10 mouse cellular contexts compared by ENCODE assay signal in the genomic region with DNA sequence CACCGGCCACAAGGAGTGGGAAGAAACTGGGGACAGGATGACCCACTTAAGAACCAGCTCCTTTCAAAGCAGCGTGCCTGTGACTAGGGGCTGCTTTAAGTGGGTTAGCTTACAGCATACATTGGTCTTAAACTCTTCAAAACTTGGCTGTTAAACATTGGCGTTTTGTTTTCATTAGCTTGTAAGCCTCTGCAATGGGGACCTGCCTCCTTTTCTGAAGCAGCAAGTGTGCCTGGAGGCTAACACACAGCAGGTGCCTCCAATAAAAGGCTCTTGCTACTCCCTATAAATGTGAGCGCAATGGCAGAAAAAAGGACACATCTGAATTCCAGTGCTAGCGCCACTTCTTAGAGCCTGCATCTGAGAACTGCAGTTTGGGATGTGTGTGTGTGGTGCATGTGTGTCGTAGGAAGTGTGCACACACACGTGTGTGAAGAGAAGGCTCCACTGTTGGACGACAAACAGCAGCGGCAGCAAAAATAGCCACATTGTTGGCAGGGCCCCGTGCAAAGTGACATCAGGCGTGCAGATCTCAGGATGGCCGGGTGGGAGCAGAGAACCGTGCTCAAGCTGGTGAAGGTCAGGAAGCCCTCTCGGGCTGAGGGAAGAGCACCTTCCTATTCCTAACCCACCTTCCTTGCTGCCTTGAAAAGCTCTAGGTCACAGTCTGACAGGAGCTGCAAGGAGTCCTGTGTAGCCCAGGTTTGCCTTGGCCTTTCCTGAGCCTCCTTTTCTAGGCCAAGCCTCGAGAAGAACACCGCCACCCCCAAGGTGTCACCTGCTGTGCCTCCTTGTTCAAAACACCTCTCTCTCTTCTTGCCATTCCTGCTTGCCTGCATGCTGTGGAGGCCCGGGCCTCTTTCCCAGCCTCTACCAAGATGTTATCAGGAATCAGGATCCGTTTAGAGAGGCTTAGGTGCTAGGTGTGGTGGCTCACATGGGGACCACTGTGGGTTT. TPM values are rescaled to one million over a fixed set of nuclear protein-coding genes. Genes with fewer than 3 reads are reported as not detected.
DNase-seq lines count a peak whose midpoint lies in the region; ATAC-seq and TF ChIP-seq lines count a peak whose summit lies in the region.
"Had no signal": no experiment of that assay in that cellular context is flagged by ENCODE, and none has a peak within 500 bp of the region (broad histone marks: within the 10 kb centered on the region; RNA-seq: fewer than 3 reads in every experiment).

No protein-coding gene starts in this region.

- peaks cover 13% of the 10 kb centered on the region; the same call in 1 of the 2 replicates for H3K4me1 ChIP-seq in heart, postnatal 0 days (ENCODE audit: control insufficient read depth, insufficient read depth)
- no peaks in the 10 kb centered on the region for H3K4me1 ChIP-seq in liver, postnatal 0 days (ENCODE audit: insufficient read depth)

- no peaks in the 10 kb centered on the region for H3K9me3 ChIP-seq in heart, postnatal 0 days (replicated peaks; ENCODE audit: control insufficient read depth, low read length)
- H3K9me3 ChIP-seq in liver, postnatal 0 days (ENCODE audit: low read length) = no peaks in the 10 kb centered on the region
- H3K9me3 ChIP-seq: G1E had no signal

- ATAC-seq in heart, postnatal 0 days (ENCODE audit: insufficient read depth, low read depth) = peak; percentile 73
- ATAC-seq in liver, postnatal 0 days = no peak

- TF ChIP-seq CTCF in heart, postnatal 0 days (IDR thresholded peaks at IDR 0.05; ENCODE audit: low read depth) = no peak
- no peak for TF ChIP-seq CTCF in liver, postnatal 0 days (IDR thresholded peaks at IDR 0.05; ENCODE audit: low read depth)

- no peak for TF ChIP-seq EP300 in heart, postnatal 0 days (IDR thresholded peaks at IDR 0.05; ENCODE audit: low read depth)
- TF ChIP-seq EP300 in liver, postnatal 0 days (IDR thresholded peaks at IDR 0.05; ENCODE audit: low read depth) = no peak

- no peaks in the 10 kb centered on the region for H3K36me3 ChIP-seq in heart, postnatal 0 days (replicated peaks; ENCODE audit: control insufficient read depth, insufficient read depth, low read length)
- no peaks in the 10 kb centered on the region for H3K36me3 ChIP-seq in liver, postnatal 0 days (replicated peaks; ENCODE audit: insufficient read depth, low read length)
- H3K36me3 ChIP-seq: G1E had no signal

- no peak overlapping the region for H3K4me3 ChIP-seq in heart, postnatal 0 days (ENCODE audit: low read depth, low read length)
- no peak overlapping the region for H3K4me3 ChIP-seq in liver, postnatal 0 days (ENCODE audit: low read depth, low read length)

- no peaks in the 10 kb centered on the region for H3K27me3 ChIP-seq in heart, postnatal 0 days (ENCODE audit: control insufficient read depth, insufficient read depth, low read length)
- no peaks in the 10 kb centered on the region for H3K27me3 ChIP-seq in liver, postnatal 0 days (ENCODE audit: insufficient read depth, low read length)

- peak; percentile 18 for DNase-seq in layer of hippocampus, adult 9-11 months
- DNase-seq in layer of hippocampus, postnatal 36 days = no peak
- peak; percentile 51 for DNase-seq in cerebellum, adult 8-10 months
- DNase-seq in heart, postnatal 0 days (ENCODE audit: low spot score) = peak; percentile 61
- peak; percentile 21 to 51 for DNase-seq in right cerebral cortex, adult 2 months (ENCODE audit: low spot score in 2 of 2)
- DNase-seq in kidney, postnatal 14 days = no peak
- DNase-seq in retina, postnatal 1 day = no peak
- DNase-seq in liver, postnatal 0 days = no peak
- DNase-seq: kidney, postnatal 10 days had no signal

- no peak overlapping the region for H3K9ac ChIP-seq in heart, postnatal 0 days (replicated peaks; ENCODE audit: low read depth, low read length)
- no peak overlapping the region for H3K9ac ChIP-seq in liver, postnatal 0 days (replicated peaks)

- H3K4me2 ChIP-seq in heart, postnatal 0 days (ENCODE audit: low read depth, low read length) = no peak overlapping the region
- no peak overlapping the region for H3K4me2 ChIP-seq in liver, postnatal 0 days (ENCODE audit: low read depth, low read length)

- 38% methylated on average over 18 of the region's 18 CpGs for WGBS in heart, postnatal 0 days
- WGBS in liver, postnatal 0 days (ENCODE audit: insufficient replicate concordance) = 67% methylated on average over 18 of the region's 18 CpGs

- peak overlapping the region; percentile 39 for H3K27ac ChIP-seq in heart, postnatal 0 days (ENCODE audit: low read depth)
- H3K27ac ChIP-seq in liver, postnatal 0 days (ENCODE audit: low read depth) = no peak overlapping the region

RNA-seq across cellular contexts. Expression of a gene that starts 3.6 kb away (rescaled TPM):
- total RNA-seq in layer of hippocampus, postnatal 36 days (2021) = 1 to 10 TPM in 1 of 2 experiments, under 1 TPM in 1; 0.88 to 1.7 TPM
- 0.38 and 3.1 TPM in 2 replicates for total RNA-seq in heart, postnatal 0 days (2014; rRNA removed; ENCODE audit: low replicate concordance)
- 0.32 and 0.36 TPM in 2 replicates for polyA plus RNA-seq in heart, postnatal 0 days (2015; fragmentation: Nextera tagmentation; extraction: Ambion mirVana)
- polyA plus RNA-seq in liver, postnatal 0 days (2015; fragmentation: Nextera tagmentation; extraction: Ambion mirVana) = 7.3 and 8.6 TPM in 2 replicates
- polyA plus RNA-seq: G1E had no signal

RNA-seq across cellular contexts. Expression of a gene that starts 44.6 kb away (rescaled TPM):
- 10 to 100 TPM; 20.7 to 28.7 TPM for total RNA-seq in layer of hippocampus, postnatal 36 days (2021)
- total RNA-seq in heart, postnatal 0 days (2014; rRNA removed; ENCODE audit: low replicate concordance) = 5.0 and 7.7 TPM in 2 replicates
- 3.6 and 4.9 TPM in 2 replicates for polyA plus RNA-seq in heart, postnatal 0 days (2015; fragmentation: Nextera tagmentation; extraction: Ambion mirVana)
- polyA plus RNA-seq in liver, postnatal 0 days (2015; fragmentation: Nextera tagmentation; extraction: Ambion mirVana) = 19.1 and 22.0 TPM in 2 replicates

RNA-seq across cellular contexts. Expression of a gene that starts 60.0 kb away (rescaled TPM):
- total RNA-seq in layer of hippocampus, postnatal 36 days (2021) = 10 to 100 TPM; 59.1 to 62.8 TPM
- total RNA-seq in heart, postnatal 0 days (2014; rRNA removed; ENCODE audit: low replicate concordance) = 10.3 and 16.8 TPM in 2 replicates
- polyA plus RNA-seq in heart, postnatal 0 days (2015; fragmentation: Nextera tagmentation; extraction: Ambion mirVana) = 86.6 and 92.1 TPM in 2 replicates
- polyA plus RNA-seq in liver, postnatal 0 days (2015; fragmentation: Nextera tagmentation; extraction: Ambion mirVana) = 40.5 and 41.1 TPM in 2 replicates

Comparison
In these comparisons a context has a peak if more than half of its experiments do, and no peak if none do; other contexts are left out.
1. DNase-seq: peak in layer of hippocampus, adult 9-11 months (single experiment), cerebellum, adult 8-10 months (single experiment), heart, postnatal 0 days (single experiment) and right cerebral cortex, adult 2 months (2 of 2); none in layer of hippocampus, postnatal 36 days (0 of 2), kidney, postnatal 14 days (single experiment), retina, postnatal 1 day (single experiment) and liver, postnatal 0 days (single experiment).